Mouse (Mus musculus) small intestine, adult 2 months (tissue): ENCODE measurements at regions not wholly inside any gene's neighbourhood (a gene's known extent, or its start where the extent isn't known, plus 50 kb on each side); places are given as distances from the start of the nearest gene placed in this dataset.

Experiments
- H3K27ac ChIP-seq: fragments of 200-500 bp; 2 replicates; pipeline ENCODE4 v1.5.1; 2012; ENCODE audit warnings: low read depth, low read length, control low read depth, inconsistent platforms; ENCODE audit not compliant: insufficient read depth
- H3K27me3 ChIP-seq: fragments of 200-500 bp; 2 replicates; pipeline ENCODE4 v1.6.1; 2012; ENCODE audit warnings: mild to moderate bottlenecking, moderate library complexity, low read length, inconsistent platforms; ENCODE audit not compliant: control insufficient read depth, insufficient read depth
- H3K36me3 ChIP-seq: fragments of 200-500 bp; 2 replicates; pipeline ENCODE4 v1.6.1; 2012; ENCODE audit warnings: mild to moderate bottlenecking, low read length, control low read depth, inconsistent platforms; ENCODE audit not compliant: control insufficient read depth, insufficient read depth
- H3K4me1 ChIP-seq: fragments of 200-500 bp; 2 replicates; pipeline ENCODE4 v1.6.1; 2012; ENCODE audit warnings: low read length, inconsistent platforms, mixed read lengths; ENCODE audit not compliant: control insufficient read depth, insufficient read depth, insufficient read length
- H3K4me3 ChIP-seq: fragments of 200-500 bp; 2 replicates; pipeline ENCODE4 v1.5.1; 2012; ENCODE audit warnings: low read depth, mild to moderate bottlenecking, control low read depth, inconsistent platforms, low read length, moderate library complexity
- CTCF ChIP-seq: fragments of 200-500 bp; IDR thresholded peaks from 2 replicates; pipeline ENCODE4 v1.5.1; 2012; ENCODE audit warnings: low read depth, mild to moderate bottlenecking, control low read depth, inconsistent platforms, low read length, moderate library complexity, mixed read lengths; ENCODE audit not compliant: insufficient replicate concordance, insufficient read length; ENCODE audit errors: extremely low read depth
- POLR2A ChIP-seq: fragments of 200-500 bp; IDR thresholded peaks from 2 replicates; pipeline ENCODE4 v1.6.1; 2012; ENCODE audit warnings: low read depth, mild to moderate bottlenecking, control low read depth, inconsistent platforms, low read length, moderate library complexity
- WGBS: fragments of 180-500 bp; shearing (Covaris S2); methylation state at CpG from one replicate; pipeline ENCODE4 v1.1.7; 2018; 5-methylcytosine and 5-hydroxymethylcytosine counted together

DNA sequence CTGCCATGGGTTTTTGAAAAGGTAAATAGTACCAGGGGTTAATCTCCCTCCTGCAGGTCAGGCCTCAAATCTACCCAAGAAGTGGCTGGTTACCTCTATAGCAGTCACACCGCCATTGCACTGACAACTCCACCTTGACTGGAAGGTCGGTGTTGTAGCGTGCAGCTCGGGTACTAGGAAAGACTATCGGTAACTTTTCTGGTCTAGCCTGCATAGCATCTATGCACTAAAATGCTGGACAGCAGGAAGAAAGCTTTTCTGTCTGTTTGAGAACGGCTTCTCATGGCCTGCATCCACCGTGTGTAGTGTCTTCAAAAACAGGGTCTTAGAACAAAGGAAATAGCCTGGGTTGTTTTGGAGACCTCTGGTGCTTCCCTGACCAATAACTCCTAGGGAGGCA is 88.8 kb downstream of the Bms1 start:
- 89% methylated on average over 7 of the region's 7 CpGs for WGBS
- TF ChIP-seq POLR2A = no peak
- TF ChIP-seq CTCF = no peak
- no peaks in the 10 kb centered on the region for H3K4me1 ChIP-seq
- no peaks in the 10 kb centered on the region for H3K36me3 ChIP-seq
- H3K27me3 ChIP-seq = no peaks in the 10 kb centered on the region
- H3K27ac ChIP-seq = no peak overlapping the region
- H3K4me3 ChIP-seq = no peak overlapping the region

- H3K4me3 ChIP-seq = no peak overlapping the region
- TF ChIP-seq POLR2A (no peak), CTCF (peak; percentile 37; the same call in 1 of the 2 replicates)
- H3K4me1 ChIP-seq = no peaks in the 10 kb centered on the region
- H3K36me3 ChIP-seq = no peaks in the 10 kb centered on the region
- whole genome bisulfite sequencing = 76% methylated on average over 6 of the region's 6 CpGs
- no peaks in the 10 kb centered on the region for H3K27me3 ChIP-seq
- H3K27ac ChIP-seq = no peak overlapping the region
These were observed 91.8 kb downstream of the Bms1 start for GRCm38 (mm10) chr6:118327458-118327857.

DNA sequence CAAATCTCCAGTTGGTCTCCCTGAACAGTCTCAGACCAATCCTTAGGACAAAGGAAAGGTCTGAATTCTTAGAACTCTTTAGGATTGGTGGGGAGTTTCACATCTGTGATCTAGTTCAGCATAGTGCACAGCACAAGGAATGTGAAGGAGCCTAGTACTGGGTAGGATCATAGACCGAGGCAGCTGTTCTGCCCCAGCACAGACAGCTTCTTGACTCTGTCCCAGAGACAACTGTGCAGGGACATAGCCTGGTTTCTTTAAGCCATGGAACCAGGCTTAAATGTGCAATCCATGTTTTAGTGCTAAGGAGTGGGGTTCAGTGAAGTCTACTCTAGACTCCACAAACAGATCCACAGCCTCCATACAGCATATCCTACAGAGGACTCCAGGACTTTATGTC is 93.6 kb downstream of the Bms1 start:
- WGBS = 95% methylated on average over 1 of the region's 1 CpGs
- Histone ChIP-seq H3K4me1 (no peaks in the 10 kb centered on the region), H3K27ac (no peak overlapping the region), H3K36me3 (no peaks in the 10 kb centered on the region), H3K27me3 (no peaks in the 10 kb centered on the region), H3K4me3 (no peak overlapping the region)
- TF ChIP-seq POLR2A (no peak), CTCF (no peak)

DNA sequence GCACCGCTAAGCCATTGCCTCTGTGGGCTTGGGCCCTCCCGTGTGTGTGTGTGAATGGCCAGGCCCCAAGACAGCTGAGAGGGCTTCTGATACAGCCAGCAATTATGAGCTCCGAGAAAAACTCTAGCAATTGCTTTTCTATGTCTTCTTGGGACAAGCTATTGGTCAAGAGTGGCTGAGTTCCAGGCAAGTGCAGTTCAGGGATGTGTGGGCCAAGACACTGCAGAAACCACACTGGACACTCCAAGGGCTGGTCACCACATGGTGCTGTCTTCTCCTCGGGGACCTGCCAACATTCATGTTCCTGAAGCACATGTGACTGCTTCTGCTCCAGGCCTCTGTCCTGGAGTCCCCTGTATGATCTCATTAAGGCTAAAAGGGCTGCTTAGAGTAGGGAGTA is 94.7 kb downstream of the Bms1 start:
- H3K4me3 ChIP-seq = no peak overlapping the region
- H3K36me3 ChIP-seq = no peaks in the 10 kb centered on the region
- no peaks in the 10 kb centered on the region for H3K27me3 ChIP-seq
- WGBS = 75% methylated on average over 4 of the region's 4 CpGs
- no peaks in the 10 kb centered on the region for H3K4me1 ChIP-seq
- H3K27ac ChIP-seq = no peak overlapping the region
- TF ChIP-seq POLR2A = no peak
- no peak for TF ChIP-seq CTCF

GRCm38 (mm10) chr6:118323052-118323451 is 96.2 kb downstream of the Bms1 start:
- WGBS = 67% methylated on average over 6 of the region's 6 CpGs

GRCm38 (mm10) chr6:118322631-118323030 is 96.6 kb downstream of the Bms1 start:
- Histone ChIP-seq H3K4me3 (no peak overlapping the region), H3K36me3 (no peaks in the 10 kb centered on the region), H3K27ac (no peak overlapping the region), H3K4me1 (no peaks in the 10 kb centered on the region), H3K27me3 (no peaks in the 10 kb centered on the region)
- WGBS = 64% methylated on average over 5 of the region's 5 CpGs
- TF ChIP-seq POLR2A (no peak), CTCF (no peak)

More at GRCm38 (mm10) chr6:118323052-118323451, 96.2 kb downstream of the Bms1 start:
- Histone ChIP-seq H3K36me3 (no peaks in the 10 kb centered on the region), H3K27ac (no peak overlapping the region), H3K4me3 (no peak overlapping the region), H3K4me1 (no peaks in the 10 kb centered on the region), H3K27me3 (no peaks in the 10 kb centered on the region)
- TF ChIP-seq POLR2A = no peak
- TF ChIP-seq CTCF = no peak

- Histone ChIP-seq H3K27ac (no peak overlapping the region), H3K4me3 (no peak overlapping the region), H3K27me3 (no peaks in the 10 kb centered on the region), H3K4me1 (no peaks in the 10 kb centered on the region), H3K36me3 (no peaks in the 10 kb centered on the region)
- 82% methylated on average over 6 of the region's 6 CpGs for WGBS
- TF ChIP-seq CTCF = no peak
- TF ChIP-seq POLR2A = no peak
These were observed 97.2 kb downstream of the Bms1 start for GRCm38 (mm10) chr6:118322061-118322460.

- H3K36me3 ChIP-seq = no peaks in the 10 kb centered on the region
- TF ChIP-seq POLR2A = no peak
- no peak for TF ChIP-seq CTCF
- 83% methylated on average over 7 of the region's 7 CpGs for WGBS
These were observed 99.2 kb downstream of the Bms1 start for GRCm38 (mm10) chr6:118320021-118320525.

More at GRCm38 (mm10) chr6:118320021-118320525, 99.2 kb downstream of the Bms1 start:
- H3K27me3 ChIP-seq = no peaks in the 10 kb centered on the region
- H3K27ac ChIP-seq = no peak overlapping the region
- H3K4me3 ChIP-seq = no peak overlapping the region
- H3K4me1 ChIP-seq = no peaks in the 10 kb centered on the region
